ENCODE assay signal across 30 mouse cellular contexts in the genomic region with DNA sequence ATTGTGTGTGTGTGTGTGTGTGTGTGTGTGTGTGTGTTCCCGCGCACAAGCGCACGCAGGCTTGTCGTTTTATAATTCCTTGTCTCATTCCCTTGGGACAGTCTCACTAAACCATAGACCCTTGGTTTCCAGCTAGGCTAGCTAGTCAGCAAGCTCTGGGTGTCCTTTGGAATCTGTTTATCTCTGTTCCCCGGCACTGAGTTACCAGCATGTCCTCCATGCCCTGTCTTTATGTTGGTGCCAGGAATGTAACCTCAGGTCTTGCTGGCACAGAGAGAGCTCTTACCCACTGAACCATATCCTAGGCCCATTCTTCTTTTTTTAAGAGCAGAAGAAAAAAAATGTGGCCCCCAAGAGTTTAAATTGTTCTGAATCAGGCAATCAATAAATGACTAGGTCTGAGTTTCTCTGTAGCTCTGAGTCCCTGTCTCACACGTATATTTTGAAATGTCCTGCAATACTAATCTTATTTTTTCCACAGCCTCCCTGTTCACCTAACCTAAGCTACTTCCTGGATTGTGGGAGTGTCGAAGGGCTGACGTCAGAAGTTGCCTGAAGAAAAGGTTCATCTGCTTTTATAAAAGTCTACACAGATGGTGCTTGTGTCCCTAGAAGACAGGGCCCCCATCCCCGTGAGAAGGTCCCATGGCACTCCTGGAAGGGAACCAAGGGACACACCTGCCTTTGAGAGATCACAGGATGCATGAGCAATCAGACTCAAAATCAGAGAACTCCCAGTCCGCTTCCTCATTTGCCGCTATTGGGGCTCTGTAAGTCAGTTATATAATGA. TPM values are rescaled to one million over a fixed set of nuclear protein-coding genes. Genes with fewer than 3 reads are reported as not detected.
DNase-seq lines count a peak whose midpoint lies in the region; ATAC-seq lines count a peak whose summit lies in the region.
"Had no signal": no experiment of that assay in that cellular context is flagged by ENCODE, and none has a peak within 500 bp of the region (broad histone marks: within the 10 kb centered on the region; RNA-seq: fewer than 3 reads in every experiment).

No protein-coding gene starts in this region.

- H3K27ac ChIP-seq in heart, embryonic 15.5 days, result peak overlapping the region; percentile 12; the same call in 1 of the 2 replicates
- no peak overlapping the region for H3K27ac ChIP-seq in hindbrain, embryonic 10.5 days
- H3K27ac ChIP-seq: forebrain, embryonic 13.5 days; heart, embryonic 13.5 days; hindbrain, embryonic 12.5 days; limb, embryonic 12.5 days; macrophage; midbrain, embryonic 15.5 days; neural tube, embryonic 12.5 days had no signal

- no peaks in the 10 kb centered on the region for H3K9me3 ChIP-seq in heart, embryonic 15.5 days (replicated peaks)
- no peaks in the 10 kb centered on the region for H3K9me3 ChIP-seq in hindbrain, embryonic 10.5 days
- H3K9me3 ChIP-seq: forebrain, embryonic 13.5 days; heart, embryonic 13.5 days; hindbrain, embryonic 12.5 days; limb, embryonic 12.5 days; midbrain, embryonic 15.5 days; neural tube, embryonic 12.5 days had no signal

- no peak overlapping the region for H3K9ac ChIP-seq in heart, embryonic 15.5 days
- H3K9ac ChIP-seq: forebrain, embryonic 13.5 days; heart, embryonic 13.5 days; hindbrain, embryonic 12.5 days; limb, embryonic 12.5 days; liver, postnatal 0 days; midbrain, embryonic 15.5 days; neural tube, embryonic 12.5 days had no signal

- no peak overlapping the region for H3K4me3 ChIP-seq in heart, embryonic 15.5 days
- no peak overlapping the region for H3K4me3 ChIP-seq in hindbrain, embryonic 10.5 days
- H3K4me3 ChIP-seq: forebrain, embryonic 13.5 days; heart, embryonic 13.5 days; hindbrain, embryonic 12.5 days; limb, embryonic 12.5 days; midbrain, embryonic 15.5 days; neural tube, embryonic 12.5 days had no signal

- peak; percentile 40 for DNase-seq in gastrocnemius, adult 18-20 months (ENCODE audit: low spot score)
- no peak for DNase-seq in gastrocnemius, postnatal 36 days
- no peak for DNase-seq in heart, postnatal 4 days
- peak; percentile 56 to 74 for DNase-seq in kidney, adult 8-10 months
- DNase-seq in kidney, postnatal 14 days, result peak; percentile 71
- DNase-seq in hindbrain, embryonic 10.5 days (ENCODE audit: low spot score), result no peak
- no peak for DNase-seq in spleen, postnatal 4 days (ENCODE audit: low spot score in 2 of 2)
- DNase-seq: adrenal gland, postnatal 10 days; cerebellum, postnatal 10 days; layer of hippocampus, postnatal 36 days; liver, postnatal 0 days; right cerebral cortex, postnatal 14 days; spleen, adult 18-20 months had no signal

- peaks cover 34% of the 10 kb centered on the region for H3K4me1 ChIP-seq in heart, embryonic 15.5 days (replicated peaks)
- H3K4me1 ChIP-seq in hindbrain, embryonic 10.5 days (replicated peaks), result peaks cover 3% of the 10 kb centered on the region
- H3K4me1 ChIP-seq: forebrain, embryonic 13.5 days; hindbrain, embryonic 12.5 days; midbrain, embryonic 15.5 days; neural tube, embryonic 12.5 days had no signal

- intact Hi-C loops in gastrocnemius, postnatal 36 days (cut with DNase I), result no loop called here

- no peak for ATAC-seq in heart, embryonic 15.5 days (replicated peaks; ENCODE audit: insufficient number of reproducible peaks, insufficient read depth, low FRiP score, low read depth)
- ATAC-seq: forebrain, embryonic 13.5 days; intestine, postnatal 0 days; liver, postnatal 0 days; lung, postnatal 0 days; midbrain, embryonic 15.5 days had no signal

- 69% methylated on average over 12 of the region's 12 CpGs for WGBS in heart, embryonic 15.5 days
- 77% methylated on average over 12 of the region's 12 CpGs for WGBS in hindbrain, embryonic 10.5 days

- H3K27me3 ChIP-seq in heart, embryonic 15.5 days, result no peaks in the 10 kb centered on the region
- H3K27me3 ChIP-seq in hindbrain, embryonic 10.5 days (ENCODE audit: insufficient read depth, poor library complexity, severe bottlenecking), result no peaks in the 10 kb centered on the region
- H3K27me3 ChIP-seq: forebrain, embryonic 13.5 days; heart, embryonic 13.5 days; limb, embryonic 12.5 days; midbrain, embryonic 15.5 days; neural tube, embryonic 12.5 days had no signal

- H3K36me3 ChIP-seq in heart, embryonic 15.5 days, result peaks cover 24% of the 10 kb centered on the region
- H3K36me3 ChIP-seq in hindbrain, embryonic 10.5 days, result no peaks in the 10 kb centered on the region
- H3K36me3 ChIP-seq: hindbrain, embryonic 12.5 days; midbrain, embryonic 15.5 days; neural tube, embryonic 12.5 days had no signal

- H3K4me2 ChIP-seq in heart, embryonic 15.5 days, result no peak overlapping the region
- H3K4me2 ChIP-seq: forebrain, embryonic 13.5 days; heart, embryonic 13.5 days; hindbrain, embryonic 12.5 days; limb, embryonic 12.5 days; liver, embryonic 11.5 days; midbrain, embryonic 15.5 days; neural tube, embryonic 12.5 days had no signal

RNA-seq across cellular contexts. Expression of gene Gm15737, which starts 10.2 kb away (rescaled TPM):
- under 1 TPM; 0.26 to 0.48 TPM for total RNA-seq in gastrocnemius, adult 18-20 months (2021)
- under 1 TPM; 0.51 to 0.76 TPM for total RNA-seq in gastrocnemius, postnatal 36 days (2021)
- 0.21 and 0.24 TPM in 2 replicates for polyA plus RNA-seq in heart, embryonic 15.5 days (2015; fragmentation: Nextera tagmentation; extraction: Ambion mirVana)
- under 1 TPM; 0.09 to 0.14 TPM for total RNA-seq in heart, postnatal 4 days (2021)
- 0.03 TPM in 1 of 2 replicates, not detected in the other for polyA plus RNA-seq in hindbrain, embryonic 10.5 days (2016; fragmentation: Nextera tagmentation; extraction: Ambion mirVana)
- total RNA-seq: adrenal gland, postnatal 10 days; layer of hippocampus, adult 8-10 months; layer of hippocampus, postnatal 36 days; left cerebral cortex, postnatal 10 days had no signal
- polyA plus RNA-seq: cortical plate, adult 2 months; embryonic facial prominence, embryonic 11.5 days; forebrain, embryonic 13.5 days; hindbrain, embryonic 12.5 days; liver, embryonic 11.5 days; liver, postnatal 0 days; macrophage; midbrain, embryonic 15.5 days; neural tube, embryonic 12.5 days; testis, adult 2 months had no signal

RNA-seq across cellular contexts. Expression of gene A730049H05Rik, which starts 42.6 kb away (rescaled TPM):
- under 1 TPM in 1 of 2 experiments, not detected in 1; 0.09 TPM for total RNA-seq in gastrocnemius, adult 18-20 months (2021)
- under 1 TPM in 1 of 2 experiments, not detected in 1; 0.12 TPM for total RNA-seq in gastrocnemius, postnatal 36 days (2021)
- 2.9 and 3.0 TPM in 2 replicates for polyA plus RNA-seq in heart, embryonic 15.5 days (2015; fragmentation: Nextera tagmentation; extraction: Ambion mirVana)
- under 1 TPM; 0.33 to 0.43 TPM for total RNA-seq in heart, postnatal 4 days (2021)
- polyA plus RNA-seq in hindbrain, embryonic 10.5 days (2016; fragmentation: Nextera tagmentation; extraction: Ambion mirVana), result 0.30 and 0.90 TPM in 2 replicates
- total RNA-seq: left cerebral cortex, postnatal 10 days had no signal
- polyA plus RNA-seq: liver, postnatal 0 days; macrophage; neural tube, embryonic 12.5 days; testis, adult 2 months; urinary bladder, adult 2 months had no signal

Comparison
In these comparisons a context has a peak if more than half of its experiments do, and no peak if none do; other contexts are left out.
1. DNase-seq: peak in gastrocnemius, adult 18-20 months (single experiment), kidney, adult 8-10 months (2 of 2) and kidney, postnatal 14 days (single experiment); none in gastrocnemius, postnatal 36 days (0 of 2), heart, postnatal 4 days (single experiment), hindbrain, embryonic 10.5 days (single experiment) and spleen, postnatal 4 days (0 of 2).